Mouse (Mus musculus) heart, postnatal 14 days (tissue): ENCODE results near the gene Supt20. TPM values are rescaled to one million over a fixed set of nuclear protein-coding genes. Genes with fewer than 3 reads are reported as not detected.
"Not testable (repeated sequence)": the region's sequence is repeated elsewhere in the genome, so short reads cannot be mapped to it uniquely, and the experiment has no call there.

Source experiments
- DNase-seq, 2 experiments: peaks; one replicate each; pipeline ENCODE4 v3.0.0; 2021 to 2022
- intact Hi-C: fragments of 180-260 bp; cut with DNase I; formaldehyde crosslinking; loops from one replicate; pipeline ENCODE4 v1.15.1; 2025
- total RNA-seq, 2 experiments: library from RNA; stranded (reverse); gene quantifications; 2 replicates each; pipeline ENCODE4 v1.2.3; 2021

Supt20 gene
- total RNA-seq, 2 experiments from 2014 or later: 28.3 to 29.9 TPM

DNA sequence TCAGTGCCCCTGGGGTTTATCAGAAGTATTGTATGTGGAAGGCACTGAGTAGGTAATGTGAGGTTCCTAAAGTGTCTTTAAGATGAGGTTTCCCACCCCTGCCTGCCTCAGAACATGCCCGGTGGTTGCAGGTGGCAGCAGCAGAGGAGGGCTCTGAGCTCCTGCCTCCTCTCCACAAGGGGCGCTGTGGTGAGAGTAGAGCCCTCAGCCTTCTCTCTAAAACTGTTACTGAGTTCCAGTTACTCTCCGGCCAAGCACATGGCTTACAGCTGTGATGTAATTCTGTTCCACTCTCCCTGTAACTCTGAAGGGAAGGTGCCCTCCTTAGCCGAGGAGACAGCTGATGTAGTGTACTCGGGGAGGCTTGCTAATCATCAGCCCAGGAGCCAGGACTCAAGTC lies 53.2 kb downstream of the Supt20 start:
- DNase-seq: peak in 1 of 2 experiments; percentile 23
- intact Hi-C loops: no loop called here

DNA sequence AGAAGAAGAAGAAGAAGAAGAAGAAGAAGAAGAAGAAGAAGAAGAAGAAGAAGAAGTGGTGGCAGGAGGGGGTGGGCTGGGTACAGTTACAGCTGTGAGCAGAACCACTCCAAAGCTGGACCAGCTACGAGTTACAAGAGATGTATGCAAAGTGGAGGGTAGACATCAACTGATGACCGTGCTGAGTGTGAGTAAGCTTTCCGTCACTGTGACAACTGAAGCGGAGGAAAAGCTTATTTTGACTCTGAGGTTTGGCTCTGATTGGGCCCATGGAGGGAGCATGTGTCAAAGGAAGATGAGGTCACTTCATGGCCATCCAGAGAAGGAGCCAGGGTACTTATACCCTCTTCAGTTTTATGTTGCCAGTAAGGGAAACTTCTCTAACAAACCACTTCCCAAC lies 60.8 kb downstream of the Supt20 start:
- no peak for DNase-seq
- intact Hi-C loops: no loop called here

DNA sequence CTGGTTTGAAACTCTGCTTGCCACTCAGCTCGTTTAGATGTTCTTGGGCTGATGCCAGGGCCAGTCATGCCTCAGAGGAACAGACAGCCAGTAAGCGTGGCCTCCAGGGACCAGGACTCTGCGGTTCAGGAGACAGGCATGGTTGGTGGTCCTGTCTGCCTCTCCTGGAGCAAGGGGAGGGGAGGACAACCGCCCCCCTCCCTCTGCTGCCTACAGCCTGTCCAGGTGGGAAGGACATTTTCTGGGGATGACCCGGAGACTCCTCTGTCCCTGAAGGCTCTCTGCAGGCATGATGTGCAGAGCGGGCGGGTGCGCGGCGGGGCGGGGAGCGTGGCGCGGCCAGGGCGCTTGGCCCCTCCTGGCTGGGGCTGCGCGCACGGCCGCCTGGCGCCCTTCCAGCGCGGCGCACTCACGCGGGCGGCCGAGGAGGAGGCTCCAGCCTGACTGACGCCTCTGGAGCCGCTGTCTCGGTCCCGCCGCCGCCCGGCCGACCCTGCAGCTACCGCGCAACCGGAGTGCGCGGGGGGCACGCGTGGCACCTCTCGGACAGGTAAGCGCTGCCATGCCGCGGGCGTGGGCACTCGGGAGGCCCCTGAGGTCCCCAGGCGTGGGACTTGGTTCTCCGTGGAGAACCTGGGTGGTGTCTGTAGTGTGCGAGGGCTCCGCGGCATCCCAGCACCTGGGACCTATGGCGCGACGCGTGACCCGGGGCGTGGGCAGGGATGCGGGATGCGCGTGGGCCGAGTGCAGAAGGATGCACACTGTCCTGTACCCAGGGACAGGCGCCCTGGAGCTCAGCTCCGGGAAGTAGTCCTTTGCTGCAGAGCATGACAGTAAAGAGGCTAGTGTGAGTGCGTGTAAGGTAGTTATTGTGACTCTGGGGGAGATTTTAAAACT lies 62.8 kb downstream of the Supt20 start, which contains the start of gene Smad9:
TSS of gene Smad9 (plus strand) at position 438 of the 897 bp plus-strand sequence.
- intact Hi-C loops: no loop called here
- DNase-seq: peak; percentile 75 to 77

DNA sequence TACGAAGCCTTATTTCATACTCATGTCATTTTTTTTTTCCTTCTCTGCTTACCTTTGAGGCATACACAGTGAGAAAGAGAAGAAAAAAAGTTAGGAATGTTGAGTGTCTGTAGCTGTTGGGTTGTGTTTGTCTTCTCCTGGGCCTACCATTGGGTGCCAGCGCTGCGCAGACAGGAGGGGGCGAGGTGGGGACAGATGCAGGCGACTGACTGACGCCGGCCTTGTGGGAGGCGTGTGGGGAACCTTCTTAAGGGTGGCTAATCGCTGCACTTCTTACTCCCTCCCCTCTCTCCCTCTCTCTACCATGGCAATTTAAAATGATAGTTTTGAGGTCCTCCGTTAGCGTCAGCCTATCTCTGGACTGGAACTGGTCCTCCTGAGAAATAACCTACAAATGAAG lies 63.5 kb downstream of the Supt20 start:
- intact Hi-C loops: no loop called here
- peak; percentile 10 to 26 for DNase-seq

DNA sequence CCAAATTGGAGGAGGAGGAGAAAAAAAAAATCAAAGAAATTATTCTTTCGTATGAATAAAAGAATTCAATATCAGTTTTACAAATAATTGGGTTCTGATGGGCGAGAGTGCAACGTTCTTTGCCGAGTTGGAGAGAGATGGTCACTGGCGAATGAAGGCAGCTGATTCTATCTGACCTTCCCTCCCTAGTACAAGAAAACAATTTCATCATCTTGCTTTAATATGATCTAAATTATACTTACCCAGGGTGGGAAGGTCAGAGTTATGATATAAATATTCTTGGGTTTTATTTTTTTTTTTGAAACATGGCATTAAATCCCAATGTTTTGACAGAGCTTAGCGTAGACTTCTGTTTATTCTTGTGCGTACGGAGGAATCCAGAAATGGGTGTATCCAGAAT lies 64.8 kb downstream of the Supt20 start:
- no peak for DNase-seq
- intact Hi-C loops: no loop called here

DNA sequence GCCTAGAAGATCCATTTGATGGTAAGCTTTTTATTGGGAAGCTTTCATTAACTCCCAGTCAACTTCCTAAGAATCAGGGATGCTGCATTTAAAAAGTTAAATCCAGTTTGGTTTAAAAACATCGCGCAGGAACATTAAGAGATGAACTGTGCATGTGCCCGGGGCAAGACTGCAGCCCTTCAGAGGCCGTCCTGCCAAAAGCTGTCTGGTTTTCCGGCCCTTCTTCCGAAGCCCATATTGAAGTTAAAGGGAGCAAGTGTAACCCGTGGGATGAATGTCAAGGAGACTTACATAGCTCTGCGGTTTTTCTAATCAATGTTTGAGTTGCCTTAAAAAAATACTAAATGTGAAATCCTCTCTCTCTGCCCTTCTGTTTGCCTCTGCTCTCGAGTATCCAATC lies 66.6 kb downstream of the Supt20 start:
- intact Hi-C loops: no loop called here
- no peak for DNase-seq

DNA sequence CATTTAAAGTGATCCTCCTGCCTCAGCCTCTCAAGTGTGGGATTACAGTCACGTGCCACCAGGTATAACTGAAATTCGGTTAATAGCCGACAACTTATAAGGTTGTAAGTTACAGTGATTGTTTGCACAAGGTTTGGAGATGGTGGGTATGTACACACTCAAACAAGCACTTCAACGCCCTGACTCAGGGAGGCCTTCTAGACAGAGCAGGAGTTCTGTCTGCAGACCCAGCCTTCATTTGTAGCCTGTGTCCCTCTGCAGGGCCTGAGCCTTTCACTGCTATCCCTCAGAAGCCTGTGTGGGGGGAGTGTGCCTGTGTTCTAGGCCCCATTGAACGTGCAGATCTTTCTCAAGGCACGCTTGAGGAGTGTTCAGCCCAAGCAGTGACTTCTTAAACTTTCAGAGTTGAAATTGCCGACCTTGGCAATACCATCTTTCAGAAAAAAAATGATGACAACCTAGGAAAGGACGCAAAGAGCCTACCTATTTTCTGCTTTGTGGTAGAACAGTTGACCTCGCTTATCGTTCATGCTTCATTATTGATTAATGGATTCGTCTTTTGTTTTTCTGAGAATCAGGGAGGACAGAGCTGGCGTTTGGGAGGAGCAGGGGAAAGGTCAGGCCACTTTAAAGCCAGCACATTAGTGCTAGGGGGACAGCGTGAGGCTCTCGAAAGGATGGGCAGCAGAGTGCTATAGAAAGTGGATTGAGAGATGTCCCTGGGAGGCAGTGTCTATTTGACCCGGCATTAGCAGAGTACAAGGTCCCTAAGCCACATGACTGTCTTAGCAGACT lies 67.9 kb downstream of the Supt20 start:
- no peak for DNase-seq
- intact Hi-C loops: no loop called here

DNA sequence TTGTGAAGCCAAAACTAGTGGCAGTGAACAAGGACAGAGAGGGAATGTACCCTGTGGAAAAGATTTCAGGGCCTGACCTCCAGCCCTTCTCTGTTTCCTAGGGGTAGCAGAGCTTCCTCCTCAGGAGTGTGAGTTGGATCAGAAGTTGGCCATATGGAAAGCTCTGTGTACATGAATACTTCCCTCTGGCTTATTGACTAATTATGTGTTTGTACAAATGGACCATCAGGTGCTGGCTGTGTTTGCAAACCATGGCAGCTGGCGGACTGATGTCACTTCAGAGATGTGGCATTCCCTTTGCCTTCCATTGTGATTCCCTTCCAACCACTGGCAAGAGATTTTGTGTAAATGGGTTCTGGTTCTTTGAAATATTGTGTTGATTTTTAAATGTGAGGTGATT lies 68.7 kb downstream of the Supt20 start:
- intact Hi-C loops: no loop called here
- no peak for DNase-seq

DNA sequence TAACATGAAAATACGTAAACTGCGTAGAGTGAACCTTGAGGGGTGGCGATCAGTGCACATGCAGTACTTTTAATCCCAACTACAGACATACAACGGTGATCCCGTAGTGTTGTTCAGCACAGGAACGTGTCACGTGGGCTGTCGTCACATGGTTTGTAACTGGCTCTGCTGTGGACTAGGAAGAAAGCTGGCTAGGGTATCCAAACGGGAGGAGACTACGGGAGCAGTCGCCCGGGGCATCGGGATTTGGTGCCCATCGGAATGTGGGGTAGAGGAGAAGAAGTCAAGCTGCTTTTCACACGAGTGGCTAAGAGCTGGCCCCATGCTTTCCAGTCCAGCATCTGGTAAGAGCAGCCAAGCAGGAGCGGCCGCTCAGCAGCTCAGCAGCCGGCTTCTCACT lies 71.8 kb downstream of the Supt20 start:
- intact Hi-C loops: no loop called here

DNA sequence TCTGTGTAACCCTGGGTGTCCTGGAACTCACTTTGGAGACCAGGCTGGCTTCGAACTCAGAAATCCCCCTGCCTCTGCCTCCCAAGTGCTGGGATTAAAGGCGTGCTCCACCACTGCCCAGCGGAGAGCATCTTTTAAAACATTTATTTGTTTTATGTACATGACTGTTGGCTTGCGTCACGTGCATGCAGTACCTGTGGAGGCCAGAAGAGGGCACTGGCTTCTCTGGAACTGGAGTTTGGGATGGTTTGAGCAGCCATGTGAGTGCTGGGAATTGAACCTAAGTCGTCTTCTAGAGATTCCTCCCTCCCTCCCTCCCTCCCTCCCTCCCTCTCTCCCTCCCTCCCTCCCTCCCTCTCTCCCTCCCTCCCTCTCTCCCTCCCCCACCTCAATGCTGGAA lies 72.9 kb downstream of the Supt20 start:
- DNase-seq: peak in 1 of 2 experiments; percentile 14
- intact Hi-C loops: not testable (repeated sequence)

More for the DNA sequence above, 71.8 kb downstream of the Supt20 start:
- peak; percentile 17 to 44 for DNase-seq

DNA sequence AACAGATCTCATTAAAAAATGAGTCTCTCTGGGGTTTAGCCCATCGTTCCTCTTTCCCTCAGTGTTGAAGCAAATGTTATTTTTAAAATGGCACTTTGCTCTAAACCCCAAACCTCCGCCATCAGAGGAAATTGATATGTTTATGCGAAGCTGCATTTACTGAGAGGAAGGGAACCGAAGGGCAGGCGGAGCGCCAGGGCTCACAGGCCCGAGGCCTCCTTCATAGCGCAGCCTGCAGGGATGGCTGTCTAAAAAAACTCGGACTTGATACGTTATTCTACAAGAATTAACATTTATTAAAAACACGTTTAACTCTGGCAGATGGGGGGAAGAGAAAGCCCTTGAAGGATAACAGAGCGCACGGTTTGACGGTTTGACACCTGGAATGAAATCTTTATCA lies 73.4 kb downstream of the Supt20 start:
- DNase-seq: no peak
- intact Hi-C loops: no loop called here

DNA sequence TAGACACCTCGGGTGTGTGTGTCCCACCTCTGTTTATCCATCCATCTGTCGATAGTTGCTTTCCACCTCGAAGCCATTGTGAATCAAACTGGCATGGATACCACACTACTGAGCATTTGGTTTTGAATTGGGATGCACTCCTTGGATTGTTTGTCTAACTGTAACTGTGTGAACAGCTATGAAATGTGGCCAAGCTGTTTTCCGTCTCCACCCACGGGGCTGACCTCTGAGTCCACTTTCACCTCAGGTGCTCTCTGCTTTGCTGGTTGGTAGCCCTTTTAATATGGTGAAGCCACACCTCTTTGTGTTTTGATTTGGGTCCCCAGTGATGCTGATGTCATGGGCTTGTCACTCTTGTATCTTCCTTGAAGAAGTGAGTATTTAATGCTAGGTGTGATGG lies 74.2 kb downstream of the Supt20 start:
- intact Hi-C loops: no loop called here
- DNase-seq: no peak

DNA sequence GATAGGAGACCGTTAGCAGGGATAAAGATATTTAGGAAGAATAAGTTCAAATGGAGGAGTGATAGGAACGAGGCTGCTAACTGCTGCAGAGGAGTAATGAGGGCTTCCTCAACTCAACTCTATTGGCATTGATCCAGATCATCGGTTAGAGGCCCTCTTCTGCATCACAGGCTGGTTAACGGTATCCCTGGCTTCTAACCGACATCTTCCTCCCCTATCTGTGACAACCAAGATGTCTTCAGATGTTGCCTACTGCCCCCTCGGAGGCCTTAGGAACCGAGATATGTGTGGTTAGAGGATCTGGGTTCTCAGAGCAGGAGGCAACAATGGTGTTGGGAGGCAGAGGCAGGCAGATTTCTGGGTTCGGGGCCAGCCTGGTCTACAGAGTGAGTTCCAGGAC lies 76.0 kb downstream of the Supt20 start:
- intact Hi-C loops: no loop called here

DNA sequence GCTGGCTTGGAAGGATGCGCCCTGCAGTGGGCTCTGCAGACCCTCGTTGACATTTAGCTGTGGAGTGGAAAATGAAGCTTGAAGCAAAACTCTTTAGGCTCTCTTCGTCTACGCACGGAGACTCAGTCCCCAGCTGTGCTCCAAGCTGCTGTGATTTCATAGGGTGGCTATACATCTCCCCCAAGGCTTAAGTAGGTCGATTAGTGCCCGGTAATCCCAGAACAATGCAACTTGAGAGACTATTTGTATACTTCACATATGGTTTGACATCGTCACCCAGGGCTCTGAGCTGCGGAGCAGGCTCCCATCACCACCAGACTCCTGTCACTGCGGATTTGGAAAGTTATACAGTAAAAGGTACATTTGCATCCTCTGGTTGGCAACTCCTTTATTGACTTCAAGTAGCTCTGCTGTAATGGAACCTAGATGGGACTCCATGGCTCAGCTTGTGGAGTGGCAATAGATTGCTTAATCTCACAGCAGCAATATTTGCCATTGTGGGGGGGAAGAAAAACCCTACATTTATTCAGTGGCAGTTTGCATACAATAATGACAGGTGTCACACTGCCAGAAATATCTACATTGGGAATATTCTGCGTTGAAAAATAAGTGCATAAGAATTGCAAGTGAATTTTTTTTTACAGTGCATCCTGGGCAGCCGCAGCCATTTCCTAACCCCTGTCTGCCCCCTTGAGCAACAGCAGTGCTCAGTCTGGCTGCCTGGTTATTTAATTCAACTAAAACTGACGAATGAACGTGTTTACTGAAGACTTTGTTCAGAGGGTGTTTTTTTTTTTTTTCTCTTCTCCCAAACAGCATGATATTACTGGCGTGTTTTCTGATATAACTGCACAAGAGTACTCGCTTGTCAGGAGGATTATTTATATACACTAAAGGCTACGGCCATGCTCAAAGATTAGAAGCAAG lies 77.0 kb downstream of the Supt20 start:
- intact Hi-C loops: no loop called here
- DNase-seq: no peak

More for the DNA sequence above, 76.0 kb downstream of the Supt20 start:
- no peak for DNase-seq

DNA sequence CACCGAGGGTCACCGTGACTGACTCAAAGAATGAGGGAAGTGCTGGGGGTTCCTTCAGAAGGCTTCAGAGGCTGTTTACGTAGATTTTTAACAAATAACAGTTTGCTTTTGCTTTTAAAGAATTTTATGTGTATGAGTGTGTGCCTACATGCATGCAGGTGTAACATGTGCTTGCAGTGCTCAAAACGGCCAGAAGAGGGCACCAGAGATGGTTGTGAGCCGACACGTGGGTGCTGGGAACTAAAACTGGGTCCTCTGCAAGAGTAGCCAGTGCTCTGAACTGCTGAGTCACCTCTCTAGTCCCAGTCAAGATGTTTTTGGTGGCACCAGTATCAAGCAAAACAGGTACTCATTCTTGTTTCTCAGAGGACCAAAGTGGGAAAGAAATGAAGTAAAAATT lies 81.0 kb downstream of the Supt20 start:
- intact Hi-C loops: no loop called here

DNA sequence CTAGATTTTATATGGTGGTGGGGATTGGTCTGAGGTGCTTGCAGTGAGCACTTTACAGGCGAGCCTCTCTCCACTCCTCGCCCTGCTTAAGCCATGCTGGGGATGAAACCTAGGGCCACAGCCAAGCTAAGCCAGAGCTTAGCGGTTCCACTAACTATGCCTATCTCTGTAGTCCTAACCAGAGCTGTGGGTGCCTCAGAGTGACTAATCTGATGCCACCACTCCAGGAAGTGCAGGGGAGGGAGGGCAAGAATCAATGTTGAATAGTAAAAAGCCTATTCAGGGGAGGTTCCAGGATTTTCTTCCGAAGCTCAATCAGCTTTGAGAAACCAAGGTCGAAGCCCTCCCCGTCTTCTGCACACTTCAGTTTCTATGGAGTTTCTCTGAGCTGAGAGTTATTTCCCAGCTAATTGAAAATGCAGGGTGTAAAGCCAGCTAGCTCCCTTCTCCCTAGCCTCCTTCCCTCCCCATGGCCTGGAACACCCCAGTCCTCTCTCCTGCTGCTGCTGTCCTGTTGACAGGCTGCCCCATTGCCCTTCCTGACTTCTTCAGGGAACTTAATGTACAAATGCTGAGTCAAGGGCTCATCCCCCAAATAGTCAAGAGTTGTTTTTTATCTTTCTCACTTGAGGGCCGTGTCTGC lies 83.5 kb downstream of the Supt20 start:
- intact Hi-C loops: no loop called here
- DNase-seq: no peak

More for the DNA sequence above, 81.0 kb downstream of the Supt20 start:
- no peak for DNase-seq
